Mouse (Mus musculus) adrenal gland, adult 8-10 months (tissue): ENCODE measurements at regions not wholly inside any gene's neighbourhood (a gene's known extent, or its start where the extent isn't known, plus 50 kb on each side); places are given as distances from the start of the nearest gene placed in this dataset.
"Not testable (repeated sequence)": the region's sequence is repeated elsewhere in the genome, so short reads cannot be mapped to it uniquely, and the experiment has no call there.

ENCODE experiments used
- DNase-seq: peaks from one replicate; pipeline ENCODE4 v3.0.0; 2022

DNA sequence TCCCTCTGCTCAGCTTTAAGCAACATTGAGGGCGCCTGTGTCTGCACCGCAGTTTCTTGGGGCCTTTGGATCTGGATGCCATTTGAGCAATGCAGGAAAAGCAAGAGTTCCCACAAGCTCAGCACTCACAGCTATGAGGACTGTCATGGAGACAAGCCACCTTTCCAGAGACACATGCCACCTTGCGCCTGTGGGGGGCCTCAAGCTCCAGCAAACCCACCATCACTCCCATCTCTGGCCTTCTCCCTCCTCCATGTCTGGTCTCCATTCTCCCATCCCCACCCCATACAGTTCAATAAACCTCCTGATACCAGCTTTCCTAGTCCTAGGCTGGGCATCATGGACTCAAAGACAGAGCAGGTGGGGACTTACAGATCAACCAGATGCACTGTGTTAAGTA lies 97.8 kb downstream of the Wdr11 start:
- DNase-seq = no peak

DNA sequence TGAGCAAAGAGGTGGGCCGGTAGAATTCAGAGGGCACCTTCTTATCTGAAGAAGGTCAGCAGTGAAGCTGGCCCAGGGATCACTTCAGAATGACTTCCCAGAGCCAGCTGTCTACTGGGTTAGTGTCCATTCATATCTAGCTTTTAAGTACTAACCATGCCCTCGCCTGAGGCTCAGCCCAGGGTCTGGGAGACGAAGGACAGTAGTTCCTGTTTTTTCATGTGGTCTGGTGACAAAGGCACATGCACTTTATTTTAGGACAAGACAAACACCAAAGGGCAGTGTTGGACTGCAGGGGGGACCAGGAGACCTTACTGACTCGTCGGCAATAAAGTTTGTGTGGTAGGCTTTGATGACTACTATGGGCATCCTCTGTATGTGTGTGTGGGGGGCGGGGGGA lies 99.2 kb downstream of the Wdr11 start:
- DNase-seq = no peak

DNA sequence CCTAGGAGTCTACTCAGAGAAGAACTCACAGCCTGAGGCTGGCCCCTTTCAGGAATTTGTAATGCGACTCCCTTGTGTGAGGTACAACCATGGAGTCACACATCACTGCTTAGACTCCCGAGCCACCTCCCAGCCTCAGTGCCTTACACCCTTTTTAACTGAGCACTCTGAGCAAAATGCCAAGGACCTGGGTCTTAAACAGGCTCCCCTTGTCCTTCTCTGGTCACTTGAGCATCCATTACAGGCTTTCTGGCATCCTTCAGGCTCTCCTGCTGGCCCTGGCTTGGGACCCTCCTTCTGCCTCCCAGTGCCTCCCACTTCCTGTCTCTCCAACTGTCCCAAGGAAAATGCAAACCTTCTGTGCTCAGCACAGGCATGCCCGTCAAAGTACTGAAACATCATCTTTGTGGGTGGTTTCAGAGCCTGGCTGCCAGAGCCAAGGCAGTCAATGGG lies 100.0 kb downstream of the Wdr11 start:
- DNase-seq = no peak

DNA sequence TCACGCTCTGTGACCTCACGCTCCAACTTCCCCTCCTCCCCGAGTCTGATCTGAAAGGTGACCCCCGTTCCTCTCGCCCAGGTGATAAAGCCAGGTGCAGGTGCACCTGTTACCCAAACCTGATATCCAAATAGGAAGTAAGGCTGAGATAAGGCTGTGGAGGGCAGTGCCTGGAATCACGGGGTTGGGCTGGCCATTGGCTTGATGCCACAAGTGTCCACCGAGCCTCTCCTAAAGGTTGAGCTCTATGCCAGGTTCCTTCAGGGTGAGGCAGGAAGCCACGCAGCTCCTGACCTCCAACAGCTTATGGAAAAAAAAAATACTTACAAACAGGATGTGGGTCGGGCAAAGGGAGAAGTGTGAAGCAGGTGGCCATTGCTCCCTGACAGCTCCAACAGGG lies 102.0 kb downstream of the Wdr11 start:
- DNase-seq = no peak

DNA sequence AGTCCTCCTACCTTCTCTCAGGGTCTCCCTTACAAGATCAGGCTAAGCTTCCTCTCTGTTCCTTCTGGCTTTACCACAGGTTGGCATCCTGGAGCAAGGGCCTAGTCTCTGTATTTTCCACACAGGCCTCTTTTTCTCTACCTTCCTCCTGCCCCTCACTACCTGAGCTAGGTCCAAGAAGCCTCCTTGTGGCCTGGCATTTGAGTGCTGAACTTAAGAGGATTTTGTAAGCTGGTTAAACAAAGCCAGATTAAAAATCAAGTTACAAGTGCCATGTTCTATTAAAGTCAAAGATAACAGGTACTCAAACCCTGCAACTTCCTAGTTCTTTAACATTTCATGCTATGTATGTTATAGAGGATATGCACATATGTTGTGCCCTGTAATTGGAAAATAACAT lies 102.5 kb downstream of the Wdr11 start:
- no peak for DNase-seq

DNA sequence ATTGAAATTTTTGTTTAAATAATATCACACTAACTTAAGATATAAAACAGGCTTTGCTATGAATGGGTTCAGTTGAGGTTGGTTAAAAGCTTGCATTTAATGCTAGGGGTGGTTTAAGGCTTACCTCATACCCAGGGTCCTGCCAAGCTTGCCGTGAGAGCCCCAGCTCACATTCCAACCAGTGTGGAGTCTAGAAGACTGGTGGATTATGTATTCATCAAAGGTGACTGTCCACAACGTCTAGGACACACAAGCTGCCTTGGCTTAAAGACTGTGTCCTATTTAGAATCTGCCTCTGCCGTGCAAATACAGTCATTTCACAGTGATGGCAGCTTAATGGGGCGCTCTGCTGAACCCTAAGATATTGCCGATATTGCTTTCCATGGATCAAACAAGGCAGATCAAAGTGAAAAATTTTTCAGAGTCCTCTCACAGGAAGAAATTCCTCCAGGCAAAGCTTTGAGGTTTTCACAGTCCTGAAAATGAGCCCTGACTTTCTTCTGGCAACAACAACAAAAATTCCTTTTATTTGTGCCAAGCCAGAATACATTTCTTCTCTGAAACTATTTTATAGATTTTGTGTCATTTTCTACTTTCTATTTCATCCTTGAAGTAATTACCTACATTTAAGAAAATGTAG lies 108.4 kb downstream of the Wdr11 start:
- no peak for DNase-seq

DNA sequence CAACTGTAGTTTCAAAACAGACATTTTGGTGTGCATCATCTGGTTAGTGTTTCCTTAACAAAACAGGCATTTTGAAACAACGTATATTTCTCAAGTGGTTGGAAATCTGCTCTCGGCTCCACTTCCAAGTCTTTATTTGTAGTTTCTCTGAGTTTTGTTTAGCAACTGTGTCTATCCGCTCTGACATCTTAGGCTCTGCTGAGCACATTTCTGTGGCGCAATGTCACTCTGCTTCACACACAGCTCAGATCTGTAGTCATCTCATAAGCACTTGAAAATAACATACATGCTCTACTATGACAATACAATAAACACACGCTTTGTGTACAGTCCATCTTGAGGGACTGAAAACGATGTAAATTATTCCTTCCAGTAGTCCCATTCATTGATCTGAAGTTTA lies 135.9 kb downstream of the Wdr11 start:
- no peak for DNase-seq

DNA sequence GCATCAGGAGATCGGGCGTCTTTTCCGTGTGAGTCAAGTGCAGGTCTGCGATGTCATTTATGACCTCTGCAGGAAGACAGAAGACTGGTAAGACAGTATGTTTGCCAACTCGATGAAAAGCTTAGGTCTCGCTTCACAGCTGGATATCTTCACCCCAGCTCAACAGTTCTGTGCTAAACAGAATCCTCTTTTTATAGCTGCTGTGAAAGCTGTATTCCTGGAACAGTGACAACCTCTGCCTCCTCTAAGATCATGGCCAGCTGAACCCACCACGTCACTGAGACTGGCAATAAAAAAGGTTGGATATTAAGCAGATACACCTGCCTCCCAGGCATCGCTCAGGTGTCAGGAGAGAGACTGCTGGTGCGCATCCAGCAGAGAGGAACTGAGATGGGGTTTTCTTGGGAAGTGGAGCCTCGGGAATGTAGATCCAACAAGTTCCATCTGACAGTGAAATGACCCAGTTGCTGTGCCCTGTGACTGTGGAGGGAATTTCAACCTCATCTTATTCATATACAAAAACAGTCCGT lies 138.1 kb downstream of the Wdr11 start:
- DNase-seq = no peak

DNA sequence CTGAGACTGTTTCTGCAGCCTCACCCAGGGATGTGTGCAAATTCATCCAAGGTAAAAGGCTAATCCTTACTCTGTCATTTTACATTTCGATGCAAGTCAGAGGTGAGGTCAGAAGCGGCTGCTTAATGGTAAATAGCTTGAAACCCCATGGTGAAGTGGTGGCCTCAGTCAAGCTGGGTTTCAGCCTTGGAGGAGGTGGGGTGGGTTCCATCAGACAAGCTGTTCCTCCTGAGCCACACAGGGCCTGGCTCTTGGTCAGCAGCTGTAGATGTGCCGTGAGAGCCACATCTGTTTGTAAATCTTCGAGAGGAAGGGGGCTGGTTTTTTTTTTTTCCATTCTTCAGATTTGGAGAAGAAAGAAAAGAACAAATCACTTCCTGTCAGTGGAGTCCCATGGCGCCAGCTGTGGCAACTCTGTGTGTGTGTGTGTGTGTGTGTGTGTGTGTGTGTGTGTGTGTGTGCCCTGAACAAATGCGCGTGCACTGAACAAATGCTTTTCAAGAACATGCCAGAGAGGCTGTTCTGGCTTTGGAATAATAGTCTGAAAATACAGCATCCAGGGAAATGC lies 139.2 kb downstream of the Wdr11 start:
- DNase-seq = no peak

DNA sequence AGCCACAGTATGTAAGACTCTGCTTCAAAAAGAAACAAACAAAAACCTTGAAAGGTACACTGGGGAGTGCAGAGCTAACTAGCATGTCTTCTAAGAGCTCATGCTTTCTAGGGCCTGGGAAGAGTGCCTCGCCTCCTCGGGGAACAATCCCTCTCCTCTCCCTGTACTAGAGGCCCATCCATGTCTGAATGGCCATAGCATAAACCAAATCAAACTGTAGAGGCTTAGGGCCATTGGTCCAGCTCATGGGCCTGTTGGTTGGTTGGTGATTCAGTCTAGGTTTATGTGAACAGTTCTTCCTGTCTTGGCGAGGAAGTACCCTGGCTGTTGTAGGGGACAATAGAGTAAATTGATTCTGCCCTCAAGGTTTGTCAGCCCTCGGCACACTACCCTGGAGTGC lies 151.0 kb downstream of the Wdr11 start:
- DNase-seq = no peak

DNA sequence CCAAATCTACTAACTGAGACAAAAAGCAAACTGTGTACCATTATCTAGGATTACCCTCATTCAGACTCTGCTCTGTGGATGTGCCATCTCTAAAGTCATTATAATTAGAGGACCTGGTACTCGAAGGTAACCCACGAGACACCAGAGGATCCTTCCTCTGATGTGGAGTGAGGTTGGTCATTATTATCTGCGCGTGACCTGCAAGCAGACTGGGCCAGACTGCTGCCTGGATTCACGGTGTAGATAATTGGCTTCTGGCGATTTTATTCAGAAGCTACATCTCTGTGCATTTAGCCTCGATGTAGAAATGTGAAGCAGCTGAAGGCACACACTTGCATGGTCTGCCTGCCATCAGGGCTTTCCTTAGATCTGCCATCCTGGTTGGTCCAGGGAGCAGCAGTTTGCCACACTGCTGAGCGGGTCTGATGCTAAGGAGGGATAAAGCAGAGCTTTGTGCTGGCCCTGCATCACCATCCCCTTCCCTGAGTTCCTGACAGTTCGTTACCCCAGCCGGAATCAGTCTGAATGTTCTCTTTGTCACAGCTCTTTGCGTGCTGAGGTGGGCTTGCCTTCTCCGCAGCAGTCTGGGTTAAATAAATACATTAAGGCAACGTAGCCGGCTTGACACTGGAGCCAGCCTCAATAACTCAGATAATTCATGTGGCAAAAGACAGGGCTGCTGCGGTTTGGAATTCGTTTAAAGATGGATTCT lies 152.4 kb downstream of the Wdr11 start:
- DNase-seq = no peak

DNA sequence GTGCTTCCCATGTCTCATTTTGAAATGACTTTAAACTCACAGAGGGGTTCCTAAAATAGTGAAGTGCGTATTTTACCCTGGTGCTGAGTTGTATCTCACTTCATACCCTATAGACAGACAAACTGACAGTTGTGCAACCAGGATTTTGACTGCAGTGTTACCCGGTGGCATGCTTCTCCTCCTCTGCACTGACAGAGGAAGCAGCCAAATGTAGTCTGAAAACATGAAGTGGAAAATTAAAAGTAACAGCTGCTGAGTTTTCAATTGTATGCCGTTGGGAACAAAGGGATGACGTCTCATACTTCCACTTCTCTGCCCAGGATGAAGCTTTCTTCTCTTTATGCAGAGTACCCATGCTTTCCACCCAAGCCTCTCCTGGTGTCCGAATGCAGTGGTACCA lies 155.0 kb downstream of the Wdr11 start:
- DNase-seq = no peak

DNA sequence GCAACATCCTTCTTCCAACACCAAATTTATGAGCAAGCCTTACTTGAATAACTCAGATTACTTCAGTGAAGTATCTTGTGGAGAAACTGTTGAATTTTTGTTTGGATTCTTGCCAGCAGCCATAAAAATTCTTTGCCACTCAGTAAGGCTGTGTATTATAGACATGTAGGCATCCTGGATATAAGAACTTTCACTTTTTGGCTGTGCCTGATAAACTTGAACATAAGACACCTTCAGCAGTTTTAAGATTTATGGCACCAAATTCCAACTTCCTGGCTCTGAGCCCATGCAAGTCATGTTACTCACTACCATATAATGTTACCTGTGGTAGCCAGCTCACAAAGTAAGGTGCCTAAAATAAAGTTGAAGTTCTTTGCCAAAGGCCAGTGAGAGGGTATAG lies 159.3 kb downstream of the Wdr11 start:
- no peak for DNase-seq

DNA sequence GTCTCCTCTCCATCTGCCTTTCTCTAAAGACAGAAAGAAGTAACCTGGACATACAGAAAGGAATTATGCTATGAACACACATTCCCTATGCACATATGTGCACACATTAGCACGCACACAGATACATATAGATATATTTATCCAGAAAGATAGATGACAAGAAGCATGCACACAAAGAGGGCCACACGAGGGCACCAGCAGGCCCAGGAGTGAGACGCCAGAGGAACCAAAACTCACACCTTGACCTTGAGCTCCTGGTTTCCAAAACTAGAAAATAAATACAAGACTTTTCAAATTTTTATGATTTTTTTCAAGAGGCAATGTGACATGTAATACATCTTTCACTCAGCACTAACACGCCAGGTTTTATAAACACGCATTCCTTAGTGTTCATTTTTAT lies 163.1 kb downstream of the Wdr11 start:
- DNase-seq = no peak

DNA sequence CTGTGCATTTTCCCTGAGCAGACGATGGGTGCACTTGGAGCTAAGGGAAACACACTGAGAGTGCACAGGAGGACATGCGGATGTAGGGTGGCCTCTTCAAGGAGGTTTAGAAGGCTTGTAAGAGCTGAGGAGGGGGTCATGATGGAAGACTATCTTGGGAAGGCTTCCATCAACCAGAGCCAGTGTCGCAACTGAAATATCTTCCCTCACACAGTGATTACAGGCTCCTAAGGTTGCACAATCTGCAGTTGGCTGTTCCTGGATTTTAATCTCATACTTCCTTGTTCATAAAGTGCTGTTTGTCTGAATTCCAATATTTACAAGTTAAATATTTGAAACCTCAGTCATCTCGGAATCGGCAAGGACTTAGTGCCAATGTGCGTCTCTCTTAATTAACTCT lies 164.5 kb downstream of the Wdr11 start:
- DNase-seq = no peak

DNA sequence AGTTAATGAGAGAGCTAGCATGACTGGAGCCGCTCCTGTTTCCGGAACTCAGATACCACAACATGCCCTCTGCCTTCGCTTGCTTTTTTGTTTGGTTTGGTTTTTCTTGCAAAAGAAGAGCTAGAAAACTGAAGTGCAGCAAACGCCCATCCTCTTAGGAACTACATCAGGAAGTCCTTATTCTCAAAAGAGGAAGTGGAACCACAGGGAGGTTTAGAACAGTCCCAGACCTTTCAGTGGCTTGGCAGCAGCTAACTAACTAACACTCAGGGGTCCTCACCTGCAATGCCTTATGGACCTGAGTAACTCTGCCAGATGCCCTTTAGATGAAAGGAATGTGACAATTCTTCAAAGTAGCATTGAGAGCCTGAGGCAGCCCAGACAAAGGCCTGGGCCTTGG lies 168.2 kb downstream of the Wdr11 start:
- DNase-seq = no peak

DNA sequence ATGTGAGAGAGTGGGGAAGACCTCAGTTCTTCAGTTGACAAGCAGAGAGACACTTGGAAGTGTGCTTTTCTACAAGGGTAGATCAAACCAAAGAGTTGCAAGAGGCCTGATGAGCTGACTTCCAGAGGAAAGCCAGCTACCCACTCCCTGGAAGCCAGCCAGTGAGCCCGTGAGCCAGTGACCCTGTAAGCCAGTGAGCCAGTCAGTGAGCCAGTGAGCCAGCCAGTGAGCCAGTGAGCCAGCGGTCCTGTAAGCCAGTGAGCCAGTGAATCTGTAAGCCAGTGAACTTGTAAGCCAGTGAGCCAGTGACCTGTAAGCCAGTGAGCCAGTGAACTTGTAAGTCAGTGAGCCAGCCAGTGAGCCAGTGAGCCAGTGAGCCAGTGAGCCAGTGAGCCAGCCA lies 168.7 kb downstream of the Wdr11 start:
- DNase-seq = no peak

DNA sequence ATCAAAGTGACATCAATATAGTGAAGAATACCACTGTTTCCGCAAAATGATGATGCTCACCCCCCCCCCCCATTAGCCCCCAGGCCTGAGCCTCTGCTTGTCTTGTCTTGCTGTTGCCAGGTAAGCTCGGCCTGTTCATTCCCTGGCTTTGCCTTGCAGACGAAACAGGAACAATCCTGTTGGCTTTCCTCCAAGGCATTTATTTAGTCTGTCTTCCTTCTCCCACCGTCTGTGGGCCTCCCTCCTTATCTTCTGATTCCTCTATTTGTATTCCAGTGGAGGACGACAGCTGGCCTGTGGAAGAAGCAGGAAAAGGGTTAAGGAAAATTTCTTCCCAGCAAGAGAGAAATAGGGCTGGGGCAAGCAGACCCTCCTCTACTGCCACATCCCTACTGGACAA lies 172.1 kb downstream of the Wdr11 start:
- DNase-seq = no peak

DNA sequence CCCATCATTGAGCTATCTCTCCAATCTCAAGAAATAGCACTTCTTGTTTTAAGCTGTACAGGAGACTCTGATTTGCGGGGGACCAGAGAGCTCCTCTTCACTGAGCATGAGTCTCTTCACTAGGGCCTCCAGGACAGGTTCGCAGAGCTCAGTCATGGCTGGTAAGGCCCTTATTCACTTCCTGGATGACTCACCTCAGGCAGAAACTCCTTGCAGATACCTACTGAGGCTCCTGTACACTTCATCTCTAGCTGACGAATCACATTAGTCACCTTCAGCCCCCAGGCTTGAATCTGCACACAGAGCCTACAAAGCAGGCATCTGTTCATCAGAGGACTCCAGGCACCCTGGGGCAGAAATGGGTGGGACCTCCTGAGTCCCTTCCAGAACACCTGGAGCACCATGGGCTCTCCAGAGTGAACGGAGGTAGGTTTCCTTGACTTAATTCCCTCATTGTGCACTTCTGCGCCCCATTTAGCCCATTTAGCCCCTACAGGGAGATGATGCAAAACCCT lies 172.8 kb downstream of the Wdr11 start:
- no peak for DNase-seq

DNA sequence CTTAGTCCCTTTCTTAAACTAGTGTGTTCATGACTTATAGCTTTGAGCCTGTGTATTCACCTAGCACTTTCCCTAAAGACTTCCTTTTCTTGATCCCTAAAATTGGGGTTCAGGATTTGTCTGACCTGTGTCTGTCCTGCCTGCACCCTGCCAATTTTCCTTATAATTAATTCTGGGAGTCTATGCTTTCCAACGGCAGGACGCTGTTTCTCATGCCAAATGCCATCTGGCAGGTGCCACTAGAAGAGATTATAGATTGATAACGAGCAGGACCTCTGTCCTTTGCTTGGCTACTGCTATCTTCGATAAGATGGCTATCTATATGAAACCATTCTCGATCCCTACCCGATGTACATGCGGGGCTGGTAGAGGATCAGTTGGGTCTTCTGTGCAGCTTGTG lies 174.0 kb downstream of the Wdr11 start:
- no peak for DNase-seq

DNA sequence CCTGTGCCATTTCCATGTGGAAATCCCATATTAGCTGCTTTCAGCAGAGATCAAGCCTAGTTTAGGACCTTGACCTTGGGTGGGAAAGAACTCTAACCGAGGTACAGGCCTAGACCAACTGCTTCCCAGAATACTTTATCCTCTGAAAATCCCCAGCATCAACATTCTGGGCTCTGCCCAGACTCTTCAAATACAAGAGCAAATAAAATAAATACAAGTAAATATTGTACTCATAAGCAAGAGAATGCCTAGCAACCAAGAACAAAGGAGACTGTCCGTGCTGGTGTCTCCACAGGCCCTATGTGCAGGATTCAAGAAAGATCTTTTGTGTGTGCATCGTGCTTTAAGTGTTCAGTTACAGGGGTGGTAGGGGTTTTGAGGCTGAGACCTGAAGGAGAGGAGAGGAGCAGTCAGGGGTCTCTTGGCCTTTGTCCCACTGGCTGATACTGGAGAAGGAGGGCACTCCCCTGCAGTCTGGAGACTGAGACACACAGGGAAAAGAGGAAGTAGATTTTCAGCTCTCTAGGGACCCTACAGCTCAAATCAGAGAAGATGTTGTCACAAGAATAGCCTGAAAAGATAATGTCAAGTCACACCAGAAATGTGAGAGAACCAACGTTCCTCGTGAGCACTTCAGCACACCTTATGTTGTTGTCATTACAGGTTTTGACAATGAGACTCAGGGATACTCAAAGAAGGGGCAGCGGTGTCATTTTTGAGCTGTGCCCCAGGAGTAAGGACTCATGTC lies 174.6 kb downstream of the Wdr11 start:
- no peak for DNase-seq

DNA sequence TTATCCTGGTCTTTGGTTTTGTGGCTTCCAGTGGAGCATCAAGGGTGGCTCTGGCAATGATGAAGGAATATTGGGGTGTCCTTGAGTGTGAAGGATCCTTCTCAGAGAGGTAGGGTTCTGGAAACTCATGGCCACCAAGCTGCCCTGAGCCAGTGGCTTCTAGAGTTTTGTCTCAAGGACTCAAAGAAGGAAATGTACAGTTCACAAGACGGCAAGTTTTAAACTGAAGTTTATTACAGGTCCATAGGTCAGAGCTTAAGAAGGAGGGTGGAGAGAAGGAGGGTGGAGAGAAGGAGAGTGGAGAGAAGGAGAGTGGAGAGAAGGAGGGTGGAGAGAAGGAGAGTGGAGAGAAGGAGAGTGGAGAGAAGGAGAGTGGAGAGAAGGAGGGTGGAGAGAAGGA lies 178.0 kb downstream of the Wdr11 start:
- not testable (repeated sequence) for DNase-seq

DNA sequence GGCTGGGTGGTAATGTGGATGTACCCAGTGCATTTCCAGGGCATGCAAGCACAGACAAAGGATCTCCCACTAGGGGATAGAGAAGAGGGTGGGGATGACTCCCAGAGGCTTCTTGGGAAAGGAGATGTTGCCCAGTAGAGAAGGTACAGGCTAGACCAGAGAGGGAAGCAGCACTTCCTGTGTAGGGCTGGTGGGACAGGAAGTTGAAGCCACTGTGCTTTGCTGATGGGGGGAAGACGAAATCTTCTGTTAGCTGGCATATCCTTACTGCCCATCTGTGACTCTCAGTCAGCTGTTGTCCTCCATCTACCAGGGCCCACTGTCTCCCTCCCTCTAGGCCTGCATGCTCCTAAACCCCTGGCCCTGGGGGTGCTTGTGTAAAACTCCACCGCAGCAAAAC lies 180.2 kb downstream of the Wdr11 start:
- no peak for DNase-seq
